In the genomic region with DNA sequence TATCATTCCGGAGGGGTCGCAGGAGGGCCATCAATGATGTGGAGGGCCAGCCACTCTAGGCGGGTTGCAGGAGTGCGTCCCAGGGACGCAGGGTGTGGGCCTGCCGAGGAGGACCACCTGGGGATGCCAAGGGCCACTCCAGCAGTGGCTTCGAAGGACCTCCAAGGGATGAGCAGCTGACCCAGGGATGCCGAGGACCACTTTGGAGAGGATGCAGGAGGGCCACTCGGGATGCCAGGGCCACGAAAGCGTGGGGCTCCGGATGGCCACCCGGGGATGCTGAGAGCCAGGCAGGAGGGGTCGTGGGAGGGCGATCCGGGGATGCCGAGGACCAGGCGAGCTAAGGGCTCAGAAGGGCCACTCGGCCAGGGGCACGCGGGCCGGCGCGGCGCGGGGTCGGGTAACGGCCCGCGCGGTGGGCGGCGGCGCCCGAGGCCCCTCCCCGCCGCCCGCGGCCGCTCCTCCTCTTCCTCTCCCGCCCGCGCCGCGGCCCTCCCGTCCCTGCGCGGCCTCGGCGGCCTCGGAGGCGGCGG, we compare ENCODE assay signal across 8 mouse cellular contexts. TPM values are rescaled to one million over a fixed set of nuclear protein-coding genes. Genes with fewer than 3 reads are reported as not detected.
DNase-seq lines count a peak whose midpoint lies in the region; ATAC-seq and TF ChIP-seq lines count a peak whose summit lies in the region.

A gene (plus strand): TSS at position 530 of the 533 bp plus-strand sequence.

- peak within 1 kb of the TSS; percentile 78 for H3K27ac ChIP-seq in intestine, embryonic 15.5 days
- H3K27ac ChIP-seq in limb, embryonic 14.5 days (replicated peaks; ENCODE audit: low read depth, low read length), result peak within 1 kb of the TSS; percentile 86
- peak within 1 kb of the TSS; percentile 84 for H3K27ac ChIP-seq in midbrain, embryonic 14.5 days (replicated peaks; ENCODE audit: low read depth, low read length)
- H3K27ac ChIP-seq in thymus, adult 2 months (ENCODE audit: control insufficient read depth, insufficient read depth, low read length), result no peak within 1 kb of the TSS

- no peaks in the 10 kb centered on the region for H3K9me3 ChIP-seq in intestine, embryonic 15.5 days
- no peaks in the 10 kb centered on the region for H3K9me3 ChIP-seq in limb, embryonic 14.5 days (ENCODE audit: control insufficient read depth, low read length)
- H3K9me3 ChIP-seq in midbrain, embryonic 14.5 days (ENCODE audit: control insufficient read depth, low read length), result no peaks in the 10 kb centered on the region

- ATAC-seq in intestine, embryonic 15.5 days, result peak; percentile 81
- peak; percentile 80 for ATAC-seq in limb, embryonic 14.5 days (ENCODE audit: low FRiP score, low read depth)
- peak; percentile 67 for ATAC-seq in midbrain, embryonic 14.5 days (ENCODE audit: low FRiP score, low TSS enrichment)

- H3K4me2 ChIP-seq in intestine, embryonic 15.5 days (replicated peaks), result peak within 1 kb of the TSS; percentile 93
- H3K4me2 ChIP-seq in limb, embryonic 14.5 days (replicated peaks; ENCODE audit: low read depth, low read length, severe bottlenecking), result peak within 1 kb of the TSS; percentile 94
- H3K4me2 ChIP-seq in midbrain, embryonic 14.5 days (ENCODE audit: low read length), result peak within 1 kb of the TSS; percentile 94

- TF ChIP-seq POLR2A in limb, embryonic 14.5 days (IDR thresholded peaks at IDR 0.05; ENCODE audit: borderline replicate concordance, extremely low read depth, insufficient read depth, insufficient read length), result 0 out of 2 replicates have a peak, but pooled peaks have one; percentile 43
- TF ChIP-seq POLR2A in thymus, adult 2 months (IDR thresholded peaks at IDR 0.05; ENCODE audit: control insufficient read depth, extremely low read depth, insufficient read depth, low read length, poor library complexity), result peak; percentile 50; the same call in 1 of the 2 replicates

- 2% methylated on average over 39 of the region's 53 CpGs for WGBS in intestine, embryonic 15.5 days
- 5% methylated on average over 19 of the region's 53 CpGs for WGBS in limb, embryonic 14.5 days
- 2% methylated on average over 21 of the region's 53 CpGs for WGBS in midbrain, embryonic 14.5 days
- 10% methylated on average over 38 of the region's 53 CpGs for WGBS in thymus, adult 2 months

- H3K4me1 ChIP-seq in intestine, embryonic 15.5 days (replicated peaks), result peaks cover 32% of the 10 kb centered on the region
- peaks cover 26% of the 10 kb centered on the region for H3K4me1 ChIP-seq in limb, embryonic 14.5 days (ENCODE audit: control insufficient read depth, insufficient read depth, low read length)
- peaks cover 26% of the 10 kb centered on the region for H3K4me1 ChIP-seq in midbrain, embryonic 14.5 days (ENCODE audit: control insufficient read depth, insufficient read depth, low read length)
- peaks cover 47% of the 10 kb centered on the region for H3K4me1 ChIP-seq in thymus, adult 2 months (replicated peaks; ENCODE audit: control insufficient read depth, insufficient read depth, low read length)

- H3K27me3 ChIP-seq in intestine, embryonic 15.5 days (replicated peaks), result no peaks in the 10 kb centered on the region; the same call in 1 of the 2 replicates
- no peaks in the 10 kb centered on the region for H3K27me3 ChIP-seq in limb, embryonic 14.5 days (ENCODE audit: control insufficient read depth, insufficient read depth, low read length)
- no peaks in the 10 kb centered on the region for H3K27me3 ChIP-seq in midbrain, embryonic 14.5 days (ENCODE audit: control insufficient read depth, insufficient read depth, low read length)
- H3K27me3 ChIP-seq in thymus, adult 2 months (ENCODE audit: control insufficient read depth, insufficient read depth, low read length), result no peaks in the 10 kb centered on the region

- DNase-seq in 3134 (ENCODE audit: extremely low read depth, insufficient read length, low spot score), result peak; percentile 48
- DNase-seq in ZHBTc4 (ENCODE audit: low read depth, low spot score), result peak; percentile 35
- peak; percentile 81 for DNase-seq in embryo, embryonic 10.5 days (ENCODE audit: low spot score)
- no peak for DNase-seq in gonadal fat pad, adult 2 months (ENCODE audit: low read depth)
- DNase-seq in limb, embryonic 14.5 days (ENCODE audit: low spot score), result peak; percentile 66
- peak; percentile 85 for DNase-seq in midbrain, embryonic 14.5 days
- peak; percentile 58 for DNase-seq in thymus, adult 2 months

- no peak for TF ChIP-seq CTCF in thymus, adult 2 months (IDR thresholded peaks at IDR 0.05; ENCODE audit: borderline replicate concordance, control insufficient read depth, extremely low read depth, insufficient read depth, low read length, poor library complexity)

- H3K36me3 ChIP-seq in intestine, embryonic 15.5 days, result no peaks in the 10 kb centered on the region
- H3K36me3 ChIP-seq in limb, embryonic 14.5 days (ENCODE audit: control insufficient read depth, insufficient read depth, low read length), result 0 out of 2 replicates have a peak, but pooled peaks cover 7% of the 10 kb centered on the region
- no peaks in the 10 kb centered on the region for H3K36me3 ChIP-seq in midbrain, embryonic 14.5 days (ENCODE audit: control insufficient read depth, insufficient read depth, low read length)
- no peaks in the 10 kb centered on the region for H3K36me3 ChIP-seq in thymus, adult 2 months (ENCODE audit: control insufficient read depth, insufficient read depth, low read length)

- H3K4me3 ChIP-seq in intestine, embryonic 15.5 days (replicated peaks), result peak within 1 kb of the TSS; percentile 99
- H3K4me3 ChIP-seq in limb, embryonic 14.5 days (replicated peaks; ENCODE audit: low read length), result peak within 1 kb of the TSS; percentile 98
- H3K4me3 ChIP-seq in midbrain, embryonic 14.5 days (replicated peaks; ENCODE audit: low read depth, low read length), result peak within 1 kb of the TSS; percentile 87
- peak within 1 kb of the TSS; percentile 64 for H3K4me3 ChIP-seq in thymus, adult 2 months (ENCODE audit: control insufficient read depth, insufficient read depth, low read length)

- peak within 1 kb of the TSS; percentile 97 for H3K9ac ChIP-seq in intestine, embryonic 15.5 days
- H3K9ac ChIP-seq in limb, embryonic 14.5 days (ENCODE audit: low read depth, low read length, severe bottlenecking), result peak within 1 kb of the TSS; percentile 99
- peak within 1 kb of the TSS; percentile 97 for H3K9ac ChIP-seq in midbrain, embryonic 14.5 days (replicated peaks; ENCODE audit: low read length)

RNA-seq across cellular contexts. Expression of the gene that starts here (rescaled TPM):
- 52.1 and 58.6 TPM in 2 replicates for polyA plus RNA-seq in gonadal fat pad, adult 2 months (2012; rRNA removed)
- polyA plus RNA-seq in intestine, embryonic 15.5 days (2015; fragmentation: Nextera tagmentation; extraction: Ambion mirVana), result 11.3 and 11.5 TPM in 2 replicates
- polyA plus RNA-seq in limb, embryonic 14.5 days (2012; rRNA removed), result 126 and 161 TPM in 2 replicates
- 21.1 and 25.0 TPM in 2 replicates for polyA plus RNA-seq in limb, embryonic 14.5 days (2014; fragmentation: Nextera tagmentation; extraction: Ambion mirVana)
- 20.8 and 22.0 TPM in 2 replicates for polyA plus RNA-seq in midbrain, embryonic 14.5 days (2014; fragmentation: Nextera tagmentation; extraction: Ambion mirVana)
- polyA plus RNA-seq in thymus, adult 2 months (2012; rRNA removed), result 163 and 208 TPM in 2 replicates
